Mouse (Mus musculus) kidney, postnatal 4 days (tissue): Measurements from ENCODE around the gene 1810037I17Rik.

Source experiments
- DNase-seq, 2 experiments: peaks; one replicate each; pipeline ENCODE4 v3.0.0; 2021; ENCODE audit warnings: mixed read lengths in 2 of 2

Gene 1810037I17Rik

DNA sequence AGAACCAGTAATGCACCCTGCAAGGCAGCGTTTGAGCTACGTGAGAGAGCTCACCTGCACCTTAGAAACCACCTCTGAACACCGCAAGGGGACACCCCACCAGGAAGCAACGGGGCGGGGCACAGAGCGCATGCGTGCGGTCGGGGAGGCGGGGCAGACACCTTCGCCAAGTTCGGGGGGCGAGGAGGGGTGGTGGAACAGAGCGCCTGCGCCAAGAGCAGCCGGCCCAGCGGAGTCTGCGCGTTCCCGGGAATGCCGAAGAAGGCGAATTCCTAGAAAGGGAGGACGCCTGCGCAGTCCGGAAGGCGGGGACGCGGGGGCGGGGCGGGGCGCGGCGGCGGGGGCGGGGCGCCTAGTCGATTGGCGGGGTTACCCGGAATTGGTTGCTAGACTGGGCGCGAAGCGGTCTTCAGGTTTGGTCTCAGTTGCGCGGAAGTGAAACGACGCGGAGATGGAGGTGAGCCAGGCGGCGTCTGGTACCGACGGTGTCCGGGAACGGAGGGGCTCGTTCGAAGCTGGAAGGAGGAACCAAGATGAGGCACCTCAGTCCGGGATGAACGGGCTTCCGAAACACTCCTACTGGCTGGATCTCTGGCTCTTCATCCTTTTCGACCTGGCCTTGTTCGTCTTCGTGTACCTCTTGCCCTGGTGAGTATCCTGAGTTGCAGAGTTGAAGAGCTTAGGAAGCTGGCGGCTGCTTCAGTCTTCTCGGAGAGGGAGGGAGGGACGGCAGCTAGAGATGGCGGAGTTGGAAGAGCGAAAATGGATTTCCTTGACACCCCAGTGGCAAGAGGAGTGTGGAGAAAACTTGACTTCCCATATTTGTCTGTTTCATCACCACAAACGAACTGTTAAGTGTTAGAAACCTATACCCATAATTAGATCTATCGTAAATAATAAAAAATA is at the start of gene 1810037I17Rik:
Gene 1810037I17Rik, plus strand, starts transcription at position 195 of the 906 bp plus-strand sequence.
- DNase-seq, result peak; percentile 98 to 99

DNA sequence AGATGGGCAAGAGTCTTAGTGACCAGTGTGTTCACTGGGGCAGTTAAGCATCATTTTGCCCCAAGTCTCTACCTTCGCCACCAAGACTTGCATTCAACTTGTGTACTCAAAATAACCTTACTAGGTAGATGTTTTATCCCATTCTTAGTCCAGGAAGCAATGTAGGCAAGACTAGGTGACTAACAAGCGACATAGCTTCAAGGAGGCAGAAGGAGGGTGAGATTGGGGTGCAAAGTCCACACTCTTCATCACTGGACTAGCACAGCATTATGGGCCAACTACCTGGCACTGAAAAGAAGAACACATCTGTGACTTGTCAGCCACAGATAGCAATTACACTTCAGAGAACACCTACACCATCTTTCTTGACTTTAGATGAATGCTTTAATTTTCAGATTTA is 47.1 kb upstream of the 1810037I17Rik start:
- no peak for DNase-seq

DNA sequence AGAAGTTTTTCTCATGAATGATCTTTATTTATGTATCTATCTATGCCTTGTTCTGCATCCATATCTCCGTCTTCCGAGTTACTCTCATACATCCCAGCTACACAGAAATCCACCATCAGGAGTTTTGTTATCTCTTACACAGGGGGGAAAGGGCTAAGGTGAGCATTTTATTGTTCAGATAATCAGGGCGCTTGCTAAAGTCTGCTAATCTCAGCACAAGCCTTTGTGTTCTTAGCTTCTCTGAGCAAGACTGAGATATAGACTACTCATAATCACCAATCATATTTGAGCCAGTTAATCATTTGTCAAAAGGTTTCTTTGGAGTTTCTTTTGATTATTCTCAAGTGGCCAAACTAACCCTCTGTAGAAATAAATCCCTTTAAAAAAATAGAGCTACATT is 46.5 kb upstream of the 1810037I17Rik start:
- no peak for DNase-seq

DNA sequence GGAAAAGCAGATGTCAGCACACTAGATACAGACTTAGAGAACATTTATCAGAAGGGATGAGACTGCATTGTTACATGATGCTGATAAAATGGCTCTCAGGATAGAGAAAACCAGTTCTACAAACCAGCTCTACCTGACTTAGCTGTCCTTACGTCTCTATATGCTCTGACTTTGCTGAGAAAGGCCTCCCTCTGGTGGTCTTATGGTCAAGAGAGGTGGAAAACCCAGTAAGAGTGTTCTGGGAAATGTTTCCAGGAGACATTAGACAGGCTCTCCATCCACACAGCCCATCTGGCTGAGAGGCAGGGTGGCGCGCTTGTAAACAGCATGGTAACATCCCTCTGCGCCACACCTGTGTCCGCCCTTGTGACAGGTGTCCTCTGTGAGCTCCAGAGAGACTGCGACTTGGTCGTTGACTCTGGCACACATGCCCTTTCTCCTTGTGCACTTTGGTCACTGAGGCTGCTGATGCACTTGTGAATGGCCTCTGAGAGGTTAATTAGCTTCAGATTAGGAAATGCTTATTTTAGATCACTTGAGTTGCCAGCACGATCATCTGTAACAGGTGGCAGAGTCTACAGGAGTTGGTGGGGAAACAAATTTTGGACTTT is 45.2 kb upstream of the 1810037I17Rik start:
- DNase-seq, result no peak

DNA sequence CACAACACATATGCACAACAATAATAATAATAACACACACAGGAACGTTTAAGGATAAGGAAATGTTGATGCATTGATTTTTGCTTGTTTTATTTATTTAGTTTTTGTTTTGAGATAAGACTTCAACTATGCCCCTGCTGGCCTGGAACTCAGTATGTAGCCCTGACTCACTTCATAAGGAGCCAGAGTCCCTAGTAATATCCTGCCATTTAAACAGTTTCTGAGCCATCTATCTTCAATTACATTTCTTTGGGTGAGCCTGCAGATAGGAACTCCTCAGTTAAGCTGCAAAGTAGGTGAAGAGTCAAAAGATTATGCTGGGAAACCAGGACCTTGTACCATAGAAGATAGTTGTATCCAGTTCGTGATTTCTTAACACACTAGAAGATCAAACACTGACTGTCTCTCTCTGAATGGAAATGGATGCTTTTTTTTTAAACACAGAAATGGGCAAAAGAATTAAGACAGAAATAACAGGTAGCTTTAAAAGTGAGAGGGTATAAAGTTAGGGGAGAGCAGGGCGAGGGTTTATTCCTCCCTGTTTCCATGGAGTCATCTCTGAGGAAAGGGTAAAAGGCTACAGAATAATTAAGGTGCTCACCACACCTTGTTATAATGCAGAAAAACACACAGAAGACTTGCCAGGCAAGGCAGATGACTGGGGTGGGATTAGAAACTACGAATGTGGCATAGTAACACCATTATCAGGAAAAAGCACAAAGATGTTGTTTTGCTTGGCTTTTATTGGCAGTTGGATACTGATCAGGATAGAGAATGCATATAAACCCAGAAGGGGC is 36.3 kb upstream of the 1810037I17Rik start:
- DNase-seq, result no peak

DNA sequence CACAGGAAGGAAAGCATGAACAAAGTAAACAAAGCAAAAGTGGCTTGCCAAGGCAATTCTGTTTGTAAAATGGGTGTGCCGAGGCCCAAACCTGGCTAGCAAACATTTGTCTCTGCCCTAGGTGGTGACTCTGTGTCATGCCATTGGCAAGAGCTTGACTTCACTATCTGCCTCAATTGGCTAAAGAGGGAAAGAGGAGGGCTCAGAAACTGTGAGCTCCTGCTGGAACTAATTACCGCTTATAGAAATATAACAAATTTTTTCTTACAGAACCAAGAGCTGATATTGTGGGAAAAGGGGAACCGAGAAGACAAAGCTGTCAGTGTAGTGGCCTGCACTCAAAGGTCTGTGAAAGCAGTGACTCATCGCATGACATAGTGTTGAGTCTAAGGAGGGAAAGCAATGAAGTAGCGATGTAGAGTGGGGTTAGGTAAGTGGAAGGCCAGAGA is 35.6 kb upstream of the 1810037I17Rik start:
- DNase-seq, result no peak

DNA sequence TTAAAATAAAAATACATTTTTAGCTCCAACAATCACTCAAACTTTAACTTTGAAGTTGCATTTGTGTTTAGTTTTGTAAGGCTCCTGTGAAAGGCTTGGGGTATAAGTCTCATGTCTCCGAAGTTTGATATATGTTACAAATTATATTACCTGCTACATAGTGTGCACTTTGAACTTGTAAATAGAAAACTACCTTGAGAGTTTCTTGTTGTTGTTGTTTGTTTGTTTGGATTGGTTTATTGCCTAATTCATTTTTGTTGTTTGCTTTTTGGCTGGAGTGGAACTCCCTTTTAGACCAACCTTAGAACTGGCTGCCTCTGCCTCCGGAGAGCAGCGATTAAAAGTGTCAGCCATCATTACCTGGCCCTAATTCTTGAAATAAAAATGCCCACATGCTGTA is 29.2 kb upstream of the 1810037I17Rik start, which contains the start of gene Fabp2:
Gene Fabp2, plus strand, starts transcription at position 301 of the 400 bp plus-strand sequence.
- DNase-seq, result no peak

DNA sequence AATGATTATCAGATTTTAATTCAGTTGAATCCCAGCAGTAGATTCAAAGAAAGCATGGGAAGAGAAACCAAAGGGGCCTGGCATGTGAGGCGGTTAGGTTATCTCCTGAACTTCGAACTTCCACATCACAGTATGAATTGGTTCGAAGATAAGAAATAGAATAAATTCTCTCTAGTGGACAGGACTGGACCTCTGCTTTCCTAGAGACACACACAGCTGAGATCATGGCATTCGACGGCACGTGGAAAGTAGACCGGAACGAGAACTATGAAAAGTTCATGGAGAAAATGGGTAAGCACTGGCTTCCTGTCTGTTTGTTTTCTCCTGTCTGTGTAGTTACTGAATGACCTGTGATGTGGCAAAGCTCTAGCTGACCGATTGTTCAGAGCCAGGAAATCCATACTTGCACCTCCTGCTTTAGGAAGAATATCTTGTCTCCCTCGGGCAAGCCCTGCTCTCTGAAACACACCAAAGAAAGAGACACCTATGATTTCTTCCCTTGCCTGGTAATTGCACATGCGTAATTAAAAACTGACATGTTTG is 28.7 kb upstream of the 1810037I17Rik start:
- no peak for DNase-seq

DNA sequence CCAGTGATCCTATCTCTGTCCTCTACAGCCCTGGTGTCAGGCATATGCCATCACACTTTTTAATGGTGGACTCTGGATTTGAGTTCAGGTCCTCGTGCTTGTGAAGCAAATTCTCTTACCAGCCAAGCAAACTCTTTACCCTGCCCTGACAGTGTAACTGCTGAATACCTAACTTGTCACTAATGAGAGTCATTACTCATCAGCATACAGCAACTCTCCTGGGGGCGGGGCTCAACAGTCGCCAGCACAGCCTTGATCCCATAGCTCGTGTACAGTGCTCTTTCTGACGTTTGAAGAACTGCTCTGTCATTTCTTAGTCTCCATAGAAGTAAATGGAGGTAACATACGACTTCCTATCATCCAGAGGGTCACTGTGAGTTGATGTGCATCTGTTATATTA is 25.7 kb upstream of the 1810037I17Rik start:
- DNase-seq, result no peak

DNA sequence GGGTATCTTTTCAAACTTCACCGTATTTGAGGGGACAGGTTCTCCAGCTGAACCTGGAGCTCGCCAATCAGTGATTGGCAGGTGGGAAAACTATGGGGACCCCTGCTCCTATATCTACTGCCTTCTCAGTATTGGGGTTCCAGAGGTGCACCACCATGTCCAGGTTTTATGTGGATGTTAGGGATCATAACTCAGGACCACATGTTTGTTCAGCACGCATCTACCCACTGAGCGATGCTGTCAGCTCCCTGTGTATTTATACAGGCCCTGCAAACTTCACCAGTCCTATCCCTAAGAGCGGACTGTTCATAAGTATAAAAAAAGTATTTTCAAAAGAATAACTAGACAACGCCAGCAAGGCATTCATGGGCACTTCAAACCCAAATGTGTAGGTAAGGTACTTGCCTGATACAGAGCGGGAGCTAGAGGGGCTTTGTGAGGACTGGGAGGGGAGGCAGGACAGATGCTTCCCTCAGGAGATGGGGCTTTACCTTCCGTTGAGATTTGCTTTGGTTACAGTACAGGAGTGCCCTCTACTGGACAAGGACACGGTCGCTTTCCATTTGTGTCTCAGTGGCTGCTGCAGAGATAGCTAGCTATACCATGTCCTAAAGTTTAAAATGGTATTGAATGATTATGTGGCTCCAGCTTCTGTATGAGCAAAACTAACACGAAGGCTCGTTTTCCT is 20.1 kb upstream of the 1810037I17Rik start:
- peak; percentile 71 to 74 for DNase-seq

DNA sequence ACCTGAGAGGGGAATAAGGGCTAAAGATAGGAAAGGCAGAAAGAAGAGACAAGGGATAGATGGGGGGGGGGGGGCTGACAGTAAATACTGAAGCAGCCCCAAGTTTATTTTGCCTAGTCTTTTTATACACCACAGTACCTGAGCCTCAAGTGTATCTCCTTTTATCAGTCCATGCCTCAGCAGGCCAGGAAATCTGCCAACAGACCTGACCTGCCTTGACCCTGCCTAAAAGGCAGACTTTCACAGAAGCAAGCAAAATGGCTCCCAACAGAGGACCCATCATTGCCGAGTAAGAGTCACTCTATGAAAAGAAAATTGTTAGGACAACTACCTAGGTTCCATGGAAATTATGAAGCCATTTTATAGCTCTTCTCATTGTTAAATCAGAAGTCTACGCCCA is 16.2 kb upstream of the 1810037I17Rik start:
- no peak for DNase-seq

DNA sequence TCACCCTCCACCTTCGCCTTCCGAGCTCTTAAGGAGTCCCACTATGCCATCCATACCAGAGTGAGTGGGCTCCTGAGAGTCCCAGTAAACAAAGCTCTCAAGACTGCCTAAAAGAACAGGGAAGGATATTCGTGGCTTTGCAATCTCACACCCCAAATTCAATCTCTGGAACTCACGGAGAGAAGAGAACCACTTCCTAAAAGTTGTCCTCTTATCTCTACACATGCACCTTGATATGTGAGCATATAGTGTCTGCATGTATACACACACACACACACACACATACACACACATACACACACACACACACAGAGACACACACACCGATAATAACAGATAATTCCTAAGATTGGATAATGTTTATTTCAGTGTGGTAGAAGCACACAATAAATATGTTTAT is 8.5 kb upstream of the 1810037I17Rik start:
- no peak for DNase-seq

DNA sequence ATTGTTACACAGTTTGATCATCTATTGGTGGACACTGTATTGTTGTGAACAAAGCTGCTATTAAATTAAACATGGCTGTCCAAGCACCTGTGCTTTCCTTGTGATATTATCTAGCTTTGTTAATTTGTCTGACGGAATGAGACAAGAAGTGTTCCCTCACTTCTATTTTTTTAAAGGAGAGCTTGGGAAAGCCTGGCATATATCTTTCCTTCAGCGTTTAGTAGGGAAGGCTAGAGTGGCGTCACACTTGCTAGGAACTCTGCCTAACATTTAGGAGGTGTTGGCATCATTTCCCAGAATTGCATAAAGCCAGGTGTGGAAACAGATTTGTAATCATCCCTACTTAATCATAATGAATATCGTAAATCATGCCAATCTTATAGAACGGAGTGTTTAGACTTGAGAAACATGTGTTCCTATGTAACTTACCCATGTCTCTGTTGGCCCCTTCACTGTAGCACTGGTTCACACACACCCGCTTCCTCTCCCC is 7.8 kb upstream of the 1810037I17Rik start:
- no peak for DNase-seq

DNA sequence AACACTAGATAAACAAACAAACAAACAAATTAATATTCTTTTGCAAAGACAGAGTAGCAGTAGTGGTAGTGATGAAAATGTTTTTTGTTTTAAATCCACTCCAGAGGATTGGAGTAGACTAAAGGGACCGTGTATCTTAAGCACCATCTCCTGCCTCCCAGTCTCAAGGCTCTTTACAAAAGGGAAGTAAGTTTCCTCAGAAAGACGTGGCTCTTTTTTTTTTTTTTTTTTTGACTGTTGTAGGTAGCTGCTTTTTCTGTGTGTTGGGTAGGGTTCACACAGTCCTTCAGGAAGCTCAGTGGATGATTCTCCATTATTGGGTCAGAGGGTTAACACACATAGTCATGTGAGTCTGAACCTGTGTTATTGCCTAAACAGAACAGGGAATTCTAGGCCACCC is 5.3 kb upstream of the 1810037I17Rik start:
- DNase-seq, result no peak

DNA sequence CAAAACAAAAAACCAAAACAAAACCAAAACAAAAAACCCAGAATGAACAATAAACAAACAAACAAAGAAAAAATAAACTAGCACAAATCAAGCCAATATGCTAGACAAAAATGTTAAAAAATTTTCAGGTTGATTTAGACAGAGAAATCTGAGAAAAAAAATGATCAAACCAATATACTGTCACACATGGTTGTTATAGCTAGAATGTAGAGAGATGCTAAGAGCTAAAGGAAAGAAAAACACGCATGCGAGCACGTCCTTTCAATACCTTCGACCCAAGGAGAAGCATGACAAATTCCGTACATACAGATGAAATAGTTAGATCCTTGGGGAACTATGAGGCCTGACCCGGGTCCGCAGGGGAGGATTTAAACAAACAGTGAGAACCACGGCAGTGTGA is 4.7 kb upstream of the 1810037I17Rik start, which contains the start of gene Gm10959:
Gene Gm10959, minus strand, starts transcription at position 101 of the 400 bp plus-strand sequence.
- DNase-seq, result no peak

DNA sequence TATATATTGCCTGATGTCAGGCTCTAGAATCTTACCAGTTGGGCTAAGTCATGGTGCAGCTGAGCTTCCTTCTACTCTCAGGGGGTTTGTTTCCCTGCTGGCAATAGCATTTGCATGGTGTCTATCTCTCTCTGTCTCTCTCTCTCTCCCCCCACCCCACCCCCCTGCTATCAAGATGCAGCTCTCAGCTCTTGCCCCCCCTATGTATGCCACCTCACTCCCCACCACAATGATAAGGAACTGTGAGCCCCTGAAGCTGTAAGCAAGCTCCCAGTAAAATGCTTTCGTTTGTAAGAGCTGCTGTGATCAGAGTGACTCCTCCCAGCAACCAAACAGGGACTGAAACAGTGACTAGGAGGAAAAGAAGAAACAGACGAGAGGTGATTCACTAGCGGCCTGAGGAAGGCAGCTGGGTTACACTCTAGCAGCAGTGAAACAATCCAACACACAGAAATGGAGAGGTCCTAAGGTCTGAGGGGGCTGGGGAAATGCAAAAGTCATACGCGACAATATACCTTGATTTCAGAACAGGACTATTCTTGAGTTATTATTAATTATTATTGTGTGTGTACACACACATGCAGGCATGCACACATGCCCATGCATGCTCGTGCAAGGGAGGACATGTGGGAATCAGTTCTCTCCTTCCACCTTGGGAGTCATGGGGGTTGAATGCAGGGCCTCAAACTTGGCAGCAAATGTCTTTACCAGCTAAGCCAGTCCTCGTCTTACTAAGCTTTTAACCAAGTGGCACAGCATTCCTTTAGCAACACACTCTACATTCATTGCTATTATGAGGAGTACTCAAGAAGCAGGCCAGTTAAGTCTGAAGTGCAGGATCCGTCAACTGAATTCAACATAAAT is 3.2 kb upstream of the 1810037I17Rik start:
- no peak for DNase-seq

DNA sequence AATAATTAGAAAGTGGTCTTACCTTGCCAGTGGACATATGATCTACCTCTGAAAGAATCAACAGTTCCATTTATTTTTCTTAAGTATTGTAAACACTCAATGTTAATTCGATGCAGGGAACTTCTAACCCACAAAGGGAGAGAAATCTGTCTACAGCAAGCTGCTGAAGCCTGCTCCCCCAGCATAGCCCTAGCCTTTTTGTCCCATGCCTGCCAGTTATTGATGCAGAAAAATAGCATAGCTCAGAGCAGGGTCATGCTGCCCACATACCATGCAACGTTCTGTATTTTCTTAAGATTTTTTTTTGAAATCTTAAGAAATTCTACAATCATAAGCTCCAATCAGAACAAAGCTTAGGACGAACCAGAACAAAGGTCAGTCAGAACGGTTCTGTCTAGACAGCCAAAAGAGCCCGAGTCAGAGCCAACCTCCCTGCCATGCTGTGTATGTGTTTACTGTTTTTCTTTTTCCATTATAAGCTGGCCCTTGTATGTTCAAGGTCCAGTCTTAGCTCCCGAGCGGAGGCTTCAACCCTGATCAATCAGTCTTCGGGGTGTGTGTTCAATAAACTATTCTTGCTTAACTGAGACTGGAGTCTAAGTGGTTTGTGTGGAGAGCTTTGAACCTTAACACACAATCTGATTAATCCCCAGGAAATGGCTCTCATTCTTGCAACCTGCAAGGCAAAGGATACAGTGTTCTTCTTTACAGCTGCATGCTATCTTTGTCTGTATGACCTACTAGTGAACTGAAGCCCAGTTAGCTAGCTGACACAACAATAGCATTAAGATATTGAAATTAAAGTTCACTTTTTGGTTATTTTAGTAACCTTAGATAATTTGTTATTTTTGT is 2.1 kb upstream of the 1810037I17Rik start:
- DNase-seq, result no peak

DNA sequence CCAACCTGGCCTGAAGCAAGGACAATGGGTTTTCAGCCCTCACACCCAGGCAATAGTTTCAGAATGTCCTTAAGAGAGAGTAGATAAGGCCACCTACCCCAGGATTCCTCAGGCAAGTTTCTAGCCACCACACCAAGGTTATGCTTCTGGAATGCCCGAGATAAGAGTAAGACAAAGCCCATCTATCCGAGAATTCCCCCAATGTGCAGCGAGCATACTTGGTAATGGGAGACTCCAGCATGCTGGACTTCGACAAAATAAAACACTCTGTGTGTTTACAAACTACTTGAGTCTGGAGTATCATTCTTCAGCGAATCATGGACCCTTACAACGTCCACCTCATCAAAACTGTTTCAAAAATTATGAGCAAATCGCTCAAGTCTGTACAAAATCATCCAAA is 856 bp upstream of the 1810037I17Rik start:
- DNase-seq, result no peak

DNA sequence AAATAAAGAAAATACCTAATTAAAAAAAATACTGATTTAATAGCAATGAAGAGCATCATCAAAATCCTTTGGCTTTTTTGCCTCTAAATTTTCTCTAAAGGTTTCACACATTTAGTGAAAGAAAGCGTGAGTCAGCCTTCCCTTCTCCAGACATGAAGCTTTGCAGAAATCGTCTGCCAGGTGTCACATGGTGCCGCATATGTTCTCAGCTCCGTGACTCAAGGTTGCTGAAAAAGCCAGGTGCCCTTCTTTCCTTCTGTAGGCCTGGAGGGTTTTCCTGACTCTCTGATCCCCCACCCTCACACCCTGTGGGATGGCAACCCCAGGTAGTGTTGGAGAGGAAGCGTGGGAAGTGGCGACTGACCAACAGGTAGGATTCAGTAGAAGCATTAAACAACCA is 5.7 kb downstream of the 1810037I17Rik start:
- DNase-seq, result no peak

DNA sequence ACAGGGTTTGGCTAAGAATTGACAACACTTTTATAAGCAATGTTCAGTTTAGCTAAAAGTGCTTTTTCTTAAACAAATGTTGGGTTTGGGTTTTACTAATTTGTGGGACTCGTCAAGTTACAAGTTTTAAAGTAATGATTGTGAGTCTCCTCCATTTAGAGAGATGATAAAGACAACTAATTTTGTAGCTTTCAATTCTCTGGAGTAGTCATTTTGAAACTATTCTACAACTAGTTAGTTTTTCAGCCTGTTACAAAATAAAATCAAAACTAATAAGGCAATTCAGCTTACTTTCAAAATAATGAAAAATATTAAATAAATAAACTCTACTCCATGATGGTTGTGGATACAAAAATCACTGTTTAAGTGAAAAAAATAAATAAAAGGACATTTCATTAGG is 8.5 kb downstream of the 1810037I17Rik start:
- no peak for DNase-seq
